Mouse (Mus musculus) spleen, postnatal 4 days (tissue): ENCODE data around the gene Best2.

ENCODE experiments used
- DNase-seq, 2 experiments: peaks; one replicate each; pipeline ENCODE4 v3.0.0; 2022; ENCODE audit warnings: low spot score in 2 of 2

Best2 gene

DNA sequence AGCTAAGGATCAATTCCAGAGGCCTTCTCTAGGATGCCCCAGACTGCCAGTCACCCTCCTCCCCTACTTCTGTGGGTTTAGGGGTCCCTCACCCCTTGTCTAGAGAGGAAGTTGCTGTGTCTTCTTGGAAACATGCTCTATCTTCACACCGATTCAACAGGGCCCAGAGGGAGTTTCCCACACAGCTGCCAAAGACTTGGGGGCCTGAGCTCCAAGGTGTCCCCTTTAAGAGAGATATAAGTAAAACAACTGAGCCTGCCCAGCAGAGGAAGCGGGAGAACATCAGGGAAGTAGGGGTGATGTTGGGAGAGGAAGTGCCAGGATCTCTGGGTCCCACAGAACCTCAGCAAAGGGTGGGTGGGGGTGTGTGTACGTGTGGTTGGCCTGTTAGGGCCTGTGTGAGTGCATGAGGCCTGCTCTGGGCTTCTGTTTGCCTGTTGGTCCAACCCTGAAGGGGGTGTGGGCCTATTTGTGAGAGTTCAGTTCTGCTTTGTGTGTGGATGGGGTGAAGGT, 31.8 kb downstream of the Best2 start:
- DNase-seq, result peak; percentile 28 to 63

GRCm38 (mm10) chr8:84981644-84982498, 32.5 kb downstream of the Best2 start:
- DNase-seq, result peak in 1 of 2 experiments; percentile 64

DNA sequence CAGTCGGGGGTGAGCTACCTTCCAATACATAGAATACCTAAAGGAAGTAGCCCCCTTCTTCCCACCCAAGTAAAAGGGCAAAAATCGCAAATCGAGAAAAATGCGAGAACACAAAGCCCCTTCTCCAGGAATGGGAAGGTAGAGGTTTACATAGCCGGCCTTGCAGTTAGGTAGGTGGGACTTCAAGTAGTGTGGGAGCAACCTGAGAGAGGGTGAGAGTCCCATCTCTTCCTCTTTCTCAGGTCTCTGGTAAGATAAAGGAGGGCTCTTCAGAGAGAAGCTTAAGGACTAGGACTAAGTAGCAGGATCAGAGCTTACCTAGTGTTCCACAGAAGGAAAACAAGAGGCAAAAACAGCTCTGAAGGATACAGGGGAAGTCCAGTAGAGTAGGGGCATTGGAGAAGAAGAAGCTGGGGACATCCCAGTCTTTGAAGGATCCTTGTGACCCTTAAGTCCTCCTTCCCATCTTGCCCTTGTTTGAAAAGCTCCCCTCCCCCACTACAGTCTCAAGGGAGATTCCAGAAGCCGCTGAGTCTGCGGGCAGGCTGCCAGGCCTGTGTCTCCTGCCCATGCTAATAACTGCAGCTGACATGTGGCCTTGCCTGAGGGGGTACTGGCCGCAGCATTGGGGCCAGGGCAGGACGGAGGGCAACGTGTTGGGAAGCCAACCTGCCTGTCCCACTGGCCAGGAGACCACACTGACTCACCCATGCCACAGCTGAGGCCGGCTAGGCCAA, 33.5 kb downstream of the Best2 start:
- DNase-seq, result peak; percentile 65 to 79

GRCm38 (mm10) chr8:84979599-84980421, 34.5 kb downstream of the Best2 start:
- peak; percentile 92 to 93 for DNase-seq

DNA sequence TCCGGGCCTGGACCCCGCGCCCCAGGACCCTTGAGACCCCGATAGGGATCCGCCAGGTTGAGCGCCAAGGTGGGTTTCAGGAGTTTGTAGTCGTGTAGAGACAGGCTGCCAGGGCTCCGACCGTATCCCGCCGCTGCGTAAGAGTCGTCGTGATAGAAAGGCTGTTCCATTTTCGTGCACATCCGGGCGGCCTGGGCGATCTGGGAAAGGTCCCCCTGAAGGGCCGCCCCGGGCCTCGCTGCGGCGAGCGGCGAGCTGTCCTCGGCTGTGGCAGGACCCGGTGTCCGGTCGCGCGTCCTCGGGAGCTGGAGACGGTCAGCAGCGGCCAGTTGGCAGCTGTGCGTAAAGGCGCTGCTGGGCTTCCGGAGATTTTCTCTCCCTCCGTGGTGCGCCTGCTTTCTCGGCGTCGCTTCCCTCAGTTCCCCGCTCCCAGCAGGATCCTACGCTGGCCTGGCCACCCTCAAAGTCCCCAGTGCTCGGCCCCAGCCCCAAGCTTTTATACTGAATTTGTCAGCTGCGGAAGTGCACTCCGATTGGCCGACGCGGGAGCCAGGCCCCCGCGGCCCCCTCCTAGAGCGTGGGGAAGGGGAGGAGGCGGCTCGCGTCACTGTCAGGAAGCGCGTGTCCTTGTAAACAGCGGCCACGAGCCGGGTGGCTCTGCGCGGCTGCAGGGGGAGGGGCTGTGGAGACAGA, 35.9 kb downstream of the Best2 start, which contains the start of gene Junb:
Gene Junb (minus strand): TSS at position 471 of the 693 bp plus-strand sequence.
- DNase-seq, result peak; percentile 86 to 94

DNA sequence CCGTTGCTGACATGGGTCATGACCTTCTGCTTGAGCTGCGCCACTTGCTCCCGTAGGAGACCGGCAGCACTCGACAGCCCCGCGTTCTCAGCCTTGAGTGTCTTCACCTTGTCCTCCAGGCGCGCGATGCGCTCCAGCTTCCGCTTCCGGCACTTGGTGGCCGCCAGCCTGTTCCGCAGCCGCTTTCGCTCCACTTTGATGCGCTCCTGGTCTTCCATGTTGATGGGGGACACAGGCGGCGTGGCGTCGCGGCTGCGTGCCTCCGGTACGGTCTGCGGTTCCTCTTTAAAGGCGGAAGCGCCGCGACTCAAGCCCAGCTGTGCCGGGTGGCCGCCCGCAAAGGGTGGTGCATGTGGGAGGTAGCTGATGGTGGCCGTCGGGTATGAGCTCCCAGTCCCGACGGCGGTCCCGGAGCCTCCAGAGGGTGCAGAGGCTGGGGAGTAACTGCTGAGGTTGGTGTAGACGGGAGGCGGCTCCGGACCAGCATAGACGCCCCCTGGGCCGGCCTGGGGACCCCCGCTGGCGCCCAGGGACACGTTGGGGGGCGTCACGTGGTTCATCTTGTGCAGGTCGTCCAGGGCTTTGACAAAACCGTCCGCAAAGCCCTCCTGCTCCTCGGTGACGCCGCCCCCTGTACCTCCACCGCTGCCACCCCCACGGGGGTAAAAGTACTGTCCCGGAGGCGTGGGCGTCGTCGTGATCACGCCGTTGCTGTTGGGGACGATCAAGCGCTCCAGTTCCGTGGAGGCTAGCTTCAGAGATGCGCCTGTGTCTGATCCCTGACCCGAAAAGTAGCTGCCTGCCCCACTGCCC, 36.7 kb downstream of the Best2 start:
- peak; percentile 76 to 89 for DNase-seq

DNA sequence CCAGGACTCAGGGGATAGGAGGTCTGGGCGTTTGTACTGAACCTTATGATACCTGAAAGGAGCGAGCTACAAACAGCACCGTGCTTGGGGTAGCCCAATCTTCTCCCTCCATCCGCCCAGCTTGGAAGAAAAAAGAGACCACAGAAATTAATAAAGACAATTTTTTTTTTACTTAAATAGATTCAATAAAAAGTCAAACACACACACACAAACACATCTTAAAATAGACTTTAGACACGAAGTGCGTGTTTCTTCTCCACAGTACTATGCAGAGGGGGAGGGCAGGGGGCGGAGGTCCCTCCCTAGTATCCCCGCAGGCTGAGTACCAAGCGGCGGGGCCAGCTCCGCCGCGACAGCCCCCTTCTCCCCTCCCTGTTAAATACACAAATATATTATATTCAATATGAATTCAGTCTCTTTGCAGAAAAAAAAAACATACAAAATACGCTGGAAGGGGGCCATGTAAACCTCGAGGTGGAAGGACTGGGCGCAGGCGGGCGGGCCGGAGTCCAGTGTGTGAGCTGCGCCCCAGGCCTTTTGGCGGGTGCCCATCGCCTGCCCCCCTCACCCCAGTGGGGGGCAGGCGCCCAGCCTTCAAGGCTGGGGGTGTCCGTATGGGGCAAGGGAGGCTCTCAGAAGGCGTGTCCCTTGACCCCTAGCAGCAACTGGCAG, 37.4 kb downstream of the Best2 start:
- no peak for DNase-seq

- DNase-seq, result peak; percentile 95 to 97
Measured at GRCm38 (mm10) chr8:84976031-84976762, 38.1 kb downstream of the Best2 start.

DNA sequence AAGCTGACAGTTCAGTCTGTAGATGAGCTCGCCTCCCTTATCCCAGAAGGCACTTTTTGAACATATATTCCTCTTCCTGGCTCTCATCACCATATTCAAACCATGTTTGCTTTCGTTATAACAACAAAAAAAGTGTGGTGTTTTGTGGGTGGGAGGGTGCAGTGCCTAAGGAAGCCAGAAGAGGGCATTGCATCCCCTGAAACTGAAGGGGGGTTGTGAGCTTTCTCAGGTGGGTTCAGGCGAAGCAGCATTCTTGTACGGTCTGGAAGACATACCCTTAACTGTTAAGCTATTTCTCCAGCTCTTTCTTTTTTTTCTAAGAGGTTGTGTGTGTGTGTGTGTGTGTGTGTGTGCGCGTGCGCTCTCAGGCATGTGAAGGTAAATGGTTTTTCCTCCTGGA, 38.9 kb downstream of the Best2 start:
- peak; percentile 85 to 91 for DNase-seq

GRCm38 (mm10) chr8:84974543-84975142, 39.7 kb downstream of the Best2 start:
- DNase-seq, result peak in 1 of 2 experiments; percentile 68

DNA sequence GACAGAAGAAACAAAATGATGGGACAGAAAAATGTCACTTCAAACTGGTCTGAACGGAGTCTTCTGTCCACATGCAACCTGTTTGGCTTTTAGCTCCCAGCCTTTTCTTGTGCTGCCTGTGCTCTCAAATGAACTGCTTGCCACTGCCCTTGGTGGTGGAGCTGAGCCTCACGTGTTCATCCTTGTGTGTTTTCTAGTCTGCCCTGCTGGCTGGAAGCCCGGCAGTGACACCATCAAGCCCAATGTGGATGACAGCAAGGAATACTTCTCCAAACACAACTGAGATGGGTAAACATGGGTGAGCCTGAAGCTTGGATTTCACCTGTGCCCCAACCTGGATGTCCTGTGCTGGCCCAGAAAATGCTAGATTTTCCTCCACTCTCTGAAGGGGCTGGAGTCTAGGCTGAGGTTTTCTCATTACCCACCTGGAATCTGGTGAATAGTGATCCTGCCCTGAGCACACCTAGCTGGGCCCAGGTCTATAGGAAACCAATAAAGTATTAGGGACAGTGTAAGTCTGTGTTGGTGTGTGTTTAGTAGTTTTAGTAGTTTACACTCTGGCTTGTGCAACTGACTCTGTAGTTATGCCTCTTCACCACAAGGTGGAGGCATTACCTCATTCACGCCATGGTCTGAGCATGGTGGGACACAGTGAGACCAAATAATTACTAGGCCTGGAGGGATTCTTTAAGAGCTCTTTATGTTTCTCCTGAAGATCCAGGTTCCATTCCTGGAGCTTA, 40.4 kb downstream of the Best2 start:
- DNase-seq, result peak; percentile 54 to 70

DNA sequence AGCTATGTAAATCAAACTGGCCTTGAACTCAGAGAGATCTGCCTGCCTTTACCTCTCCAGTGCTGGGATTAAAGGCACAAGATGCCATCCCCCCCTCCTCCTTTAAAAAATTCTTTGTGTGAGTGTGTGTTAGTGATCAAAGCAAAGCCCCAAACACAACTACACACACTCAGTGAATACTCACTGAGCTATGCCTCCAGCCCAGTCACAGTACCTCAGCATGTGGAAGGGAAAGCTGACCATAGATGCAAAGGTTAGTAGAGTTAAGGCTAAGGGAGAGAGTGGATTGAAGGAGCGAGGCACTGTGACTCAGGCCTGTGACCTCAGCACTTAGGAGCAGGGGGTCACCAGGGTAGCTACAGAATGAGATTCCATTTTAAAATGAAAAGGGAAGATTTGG, 41.3 kb downstream of the Best2 start:
- DNase-seq, result peak in 1 of 2 experiments; percentile 53

GRCm38 (mm10) chr8:84970913-84971312, 43.4 kb downstream of the Best2 start:
- DNase-seq, result peak; percentile 84

DNA sequence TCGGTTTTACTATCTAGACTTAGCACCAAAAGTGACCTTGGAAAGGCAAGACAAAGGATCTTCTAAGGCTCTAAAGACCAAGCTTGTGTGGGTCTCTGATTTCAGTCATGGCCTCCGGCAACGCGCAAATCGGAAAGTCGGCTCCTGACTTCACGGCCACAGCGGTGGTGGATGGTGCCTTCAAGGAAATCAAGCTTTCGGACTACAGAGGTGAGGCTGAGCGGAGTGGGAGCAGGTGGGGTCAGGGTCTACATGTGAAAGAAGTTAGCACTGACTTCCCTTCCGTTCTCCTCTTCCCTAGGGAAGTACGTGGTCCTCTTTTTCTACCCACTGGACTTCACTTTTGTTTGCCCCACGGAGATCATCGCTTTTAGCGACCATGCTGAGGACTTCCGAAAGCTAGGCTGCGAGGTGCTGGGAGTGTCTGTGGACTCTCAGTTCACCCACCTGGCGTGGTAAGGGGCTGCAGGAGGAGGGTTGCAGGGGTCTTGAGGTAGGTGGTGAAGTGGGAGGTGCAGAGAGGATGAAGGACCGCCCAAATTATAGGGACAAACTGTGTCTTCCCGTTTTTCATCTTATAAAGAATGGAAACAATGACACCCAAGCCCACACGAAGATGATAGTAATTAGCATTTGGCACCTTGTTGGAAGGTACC, 44.1 kb downstream of the Best2 start:
- peak; percentile 34 to 77 for DNase-seq

DNA sequence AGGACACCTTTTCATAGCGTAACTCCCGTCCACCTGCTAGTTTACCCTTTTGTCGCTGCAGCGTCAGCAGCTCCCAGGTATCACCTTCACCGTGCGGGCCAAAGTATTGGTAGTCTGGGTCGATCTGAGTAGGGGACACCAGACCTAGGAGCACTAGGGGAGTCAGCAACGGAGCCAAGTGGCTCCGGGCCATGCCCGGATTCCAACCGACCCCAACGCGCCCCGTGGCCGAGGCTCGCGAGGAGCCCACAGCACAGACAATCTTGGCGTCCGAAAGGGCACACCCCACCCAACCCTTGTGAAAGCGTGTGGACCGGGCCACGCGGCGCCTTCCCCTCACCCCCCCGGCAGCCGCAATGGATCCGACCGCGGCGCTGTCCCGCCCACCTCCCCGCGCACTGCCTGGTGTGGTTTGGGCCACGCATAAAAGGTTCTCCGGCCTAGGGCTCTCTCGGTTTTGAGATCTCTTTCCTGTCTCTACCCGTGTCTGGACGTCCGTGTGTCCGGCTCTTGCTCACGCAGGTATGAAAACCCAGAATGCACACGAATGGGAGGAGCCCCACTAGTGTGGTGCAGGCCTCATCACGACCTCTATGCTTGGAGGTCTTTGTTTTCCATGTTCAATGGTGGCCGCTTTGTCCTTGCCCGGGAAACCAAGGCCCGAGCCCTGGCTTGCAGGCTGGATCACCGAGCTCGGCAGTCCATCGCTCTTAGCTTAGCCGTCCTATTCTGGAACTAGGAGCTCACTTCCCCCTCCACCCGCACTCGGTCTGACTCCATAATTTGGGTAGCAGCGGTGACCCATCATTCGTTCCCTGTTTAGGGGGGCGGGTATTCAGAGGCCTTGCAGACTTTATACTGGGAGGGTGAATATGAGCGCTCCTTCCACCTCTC, 44.8 kb downstream of the Best2 start, which contains the start of the genes Gm49661, Prdx2 and Rnaseh2a:
Gene Gm49661 (minus strand): TSS at position 193 of the 894 bp plus-strand sequence.
Gene Prdx2 (plus strand): TSS at position 347 of the 894 bp plus-strand sequence.
Gene Rnaseh2a (minus strand): TSS at position 527 of the 894 bp plus-strand sequence.
- DNase-seq, result peak; percentile 87 to 93

DNA sequence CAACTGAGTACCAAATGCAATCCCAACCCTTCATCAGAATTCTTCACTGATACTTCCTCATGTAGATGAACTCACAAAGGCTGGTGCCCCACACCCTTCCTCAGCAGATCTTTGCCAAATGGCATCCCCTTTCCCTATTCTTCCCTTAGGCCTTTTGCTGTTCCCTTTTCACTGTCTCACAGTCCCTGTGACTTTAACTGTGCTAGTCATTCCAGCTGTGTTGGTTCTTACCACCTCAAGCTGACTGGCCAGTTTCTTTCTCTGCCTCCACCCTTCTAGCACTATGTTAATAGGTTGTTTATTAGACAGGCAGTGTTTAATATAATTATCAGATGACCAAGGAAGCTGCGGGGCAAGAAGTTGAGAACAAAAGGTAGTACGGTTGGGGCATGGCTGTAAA, 45.7 kb downstream of the Best2 start:
- peak in 1 of 2 experiments; percentile 65 for DNase-seq
